Mouse (Mus musculus): ENCODE measurements around the gene Tmc3.

Tmc3 gene

GRCm38 (mm10) chr7:83584639-83585471 is at the start of gene Tmc3:
TSS of gene Tmc3 (plus strand) at chr7:83584927.
- DNase-seq (ENCODE audit: low spot score in 2 of 2) = no peak

DNA sequence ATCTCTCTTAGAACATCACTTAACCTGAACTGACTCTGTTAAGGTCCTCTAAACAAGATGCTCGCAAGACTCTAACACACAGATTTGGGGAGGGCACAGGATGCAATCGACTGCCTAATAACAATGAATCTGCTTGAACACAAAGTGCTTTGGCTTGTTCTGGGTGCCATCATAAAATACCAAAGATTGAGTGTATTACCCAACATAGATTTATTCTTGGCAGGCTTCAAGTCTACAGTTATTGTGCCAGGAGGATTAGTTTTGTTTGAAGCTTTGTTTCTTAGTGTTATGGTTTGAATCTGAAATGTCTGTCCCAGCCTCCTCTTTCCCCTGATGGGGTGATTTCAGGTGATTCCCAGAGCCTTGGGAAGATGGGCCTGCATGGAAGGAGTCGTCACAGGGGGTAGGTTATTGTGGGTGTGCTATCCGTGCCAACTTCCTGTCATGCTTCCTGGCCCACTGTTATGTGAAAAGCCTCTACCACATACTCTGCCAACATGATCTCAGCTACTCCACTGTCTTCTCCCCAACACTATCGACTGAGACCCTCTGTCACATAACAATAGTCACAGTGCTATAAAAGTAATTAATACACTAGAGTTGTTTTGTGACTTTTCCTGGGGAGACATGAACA is 43.1 kb upstream of the Tmc3 start:
- no peak for DNase-seq (ENCODE audit: low spot score in 2 of 2)

DNA sequence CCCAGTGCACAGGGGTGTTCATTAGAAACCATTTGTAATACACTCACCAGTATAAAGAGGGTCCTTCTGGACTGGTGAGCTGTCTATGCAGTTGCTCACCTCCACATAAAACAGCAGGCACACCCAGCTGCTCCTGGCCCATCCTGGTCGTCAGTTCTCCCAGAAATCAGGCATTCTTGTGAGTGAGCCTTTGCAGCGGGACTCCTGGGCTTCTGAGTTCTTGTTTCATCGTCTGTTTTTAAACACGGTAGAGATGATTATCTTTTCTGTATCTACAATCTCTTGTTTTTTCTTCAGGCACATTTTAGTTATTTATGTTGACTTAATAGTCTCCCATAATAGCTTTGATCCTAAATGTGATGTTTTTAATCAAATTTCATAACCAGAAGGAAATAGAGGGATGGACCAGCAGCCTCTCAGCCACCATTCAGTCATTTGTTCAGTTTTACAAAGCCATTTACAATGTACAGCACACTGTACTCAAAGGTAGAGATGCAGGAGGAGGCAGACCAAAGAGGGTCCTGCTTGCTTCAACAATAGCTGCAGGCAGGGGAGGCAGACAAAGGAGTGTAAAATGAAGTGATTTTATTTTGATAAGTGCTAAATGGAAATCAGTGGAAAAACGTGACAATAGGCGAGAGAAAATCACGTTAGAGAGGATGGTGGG is 35.9 kb upstream of the Tmc3 start:
- DNase-seq (ENCODE audit: low spot score in 2 of 2) = no peak

- DNase-seq (ENCODE audit: low spot score in 2 of 2) = no peak
These were observed 35.4 kb upstream of the Tmc3 start for GRCm38 (mm10) chr7:83549353-83549774.

DNA sequence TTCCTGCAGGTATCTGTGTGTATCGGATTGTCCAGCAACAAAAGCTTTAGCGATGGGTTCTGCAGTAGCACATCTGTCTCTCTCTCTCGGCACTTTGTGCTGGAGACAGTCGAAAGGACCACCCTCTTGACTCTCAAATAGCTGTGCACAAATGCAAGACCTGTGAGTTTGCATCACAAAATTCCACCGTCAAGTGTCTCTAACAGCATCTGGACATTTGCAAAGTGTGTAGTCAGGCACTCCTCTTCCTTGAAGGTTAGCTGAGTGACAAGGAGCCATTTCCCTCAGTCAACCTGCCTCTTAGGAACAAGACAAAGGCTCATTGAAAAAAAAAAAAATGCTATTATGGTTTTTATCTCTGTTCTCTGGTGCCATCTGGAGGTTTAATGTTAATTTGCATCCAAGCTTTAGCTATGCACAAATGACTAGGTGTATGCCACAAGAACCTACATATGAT is 34.7 kb upstream of the Tmc3 start:
- no peak for DNase-seq (ENCODE audit: low spot score in 2 of 2)

DNA sequence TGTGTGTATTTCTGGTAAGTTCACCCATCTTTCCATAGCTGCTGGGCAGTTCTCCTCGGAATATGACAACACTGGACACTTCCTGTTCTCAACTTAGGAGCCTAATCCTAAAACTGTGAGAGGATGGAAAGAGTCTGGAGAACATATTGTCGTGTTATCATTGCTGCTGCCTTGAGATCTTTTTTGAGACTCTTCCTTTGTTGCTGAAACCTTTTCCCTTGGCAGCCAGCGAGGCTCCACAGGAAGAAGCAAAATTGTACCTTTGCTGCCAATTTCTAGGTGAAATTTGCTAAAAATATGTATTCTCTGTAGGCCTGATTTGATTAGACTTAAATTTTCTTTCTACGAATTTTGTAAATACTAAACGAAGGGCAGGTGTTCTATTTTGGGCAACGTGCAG is 30.2 kb upstream of the Tmc3 start:
- no peak for DNase-seq (ENCODE audit: low spot score in 2 of 2)

DNA sequence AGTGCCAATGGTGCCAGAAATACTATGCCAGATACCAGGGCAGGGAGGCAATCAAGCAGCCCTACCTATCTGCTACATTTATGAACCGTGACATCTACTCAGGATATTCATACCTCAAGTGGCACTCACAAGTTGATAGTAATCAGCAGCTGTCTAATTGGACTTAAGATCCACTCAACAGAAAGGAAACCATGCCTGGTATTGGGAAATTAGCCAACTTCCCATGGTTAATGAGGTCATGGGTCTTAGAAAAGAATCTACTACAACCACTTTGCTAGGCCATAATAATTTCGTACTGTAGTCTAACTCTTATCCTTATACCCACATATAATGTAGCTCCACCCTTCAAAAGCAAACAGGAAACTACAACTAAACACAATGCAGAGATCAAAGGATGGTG is 28.2 kb upstream of the Tmc3 start:
- no peak for DNase-seq (ENCODE audit: low spot score in 2 of 2)

DNA sequence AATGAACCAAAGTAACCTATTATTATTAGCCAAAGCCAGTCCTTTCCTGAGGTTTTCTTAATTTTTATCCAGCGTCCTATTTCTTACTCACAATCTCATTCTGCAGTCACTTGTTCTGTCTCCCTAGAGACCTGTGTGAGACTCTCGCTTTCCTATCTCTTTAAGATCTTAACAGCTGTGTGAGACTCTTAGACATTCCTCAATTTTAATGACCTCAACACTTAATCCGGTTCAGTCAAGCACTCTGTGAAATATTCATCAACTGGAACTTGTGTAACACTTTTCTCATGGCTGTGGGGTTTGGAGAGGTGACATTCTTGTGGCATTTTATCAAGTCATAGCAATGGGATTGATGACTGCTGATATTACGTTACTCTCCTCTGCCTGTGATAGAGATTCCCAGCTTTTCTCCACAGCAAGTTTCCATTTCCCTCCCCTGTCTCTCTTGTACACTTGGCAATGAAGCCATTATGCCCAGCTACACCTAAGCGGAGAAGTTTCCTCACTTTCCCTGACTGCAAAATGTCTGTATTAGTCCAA is 25.9 kb upstream of the Tmc3 start:
- DNase-seq (ENCODE audit: low spot score in 2 of 2) = no peak

- no peak for DNase-seq (ENCODE audit: low spot score in 2 of 2)
These were observed 25.2 kb upstream of the Tmc3 start for GRCm38 (mm10) chr7:83559495-83559894.

- DNase-seq (ENCODE audit: low spot score in 2 of 2) = no peak
These were observed 22.9 kb upstream of the Tmc3 start for GRCm38 (mm10) chr7:83561849-83562248.

- DNase-seq (ENCODE audit: low spot score in 2 of 2) = no peak
These were observed 20.0 kb upstream of the Tmc3 start for GRCm38 (mm10) chr7:83564635-83565291.

GRCm38 (mm10) chr7:83565976-83566375 is 18.8 kb upstream of the Tmc3 start:
- no peak for DNase-seq (ENCODE audit: low spot score in 2 of 2)

DNA sequence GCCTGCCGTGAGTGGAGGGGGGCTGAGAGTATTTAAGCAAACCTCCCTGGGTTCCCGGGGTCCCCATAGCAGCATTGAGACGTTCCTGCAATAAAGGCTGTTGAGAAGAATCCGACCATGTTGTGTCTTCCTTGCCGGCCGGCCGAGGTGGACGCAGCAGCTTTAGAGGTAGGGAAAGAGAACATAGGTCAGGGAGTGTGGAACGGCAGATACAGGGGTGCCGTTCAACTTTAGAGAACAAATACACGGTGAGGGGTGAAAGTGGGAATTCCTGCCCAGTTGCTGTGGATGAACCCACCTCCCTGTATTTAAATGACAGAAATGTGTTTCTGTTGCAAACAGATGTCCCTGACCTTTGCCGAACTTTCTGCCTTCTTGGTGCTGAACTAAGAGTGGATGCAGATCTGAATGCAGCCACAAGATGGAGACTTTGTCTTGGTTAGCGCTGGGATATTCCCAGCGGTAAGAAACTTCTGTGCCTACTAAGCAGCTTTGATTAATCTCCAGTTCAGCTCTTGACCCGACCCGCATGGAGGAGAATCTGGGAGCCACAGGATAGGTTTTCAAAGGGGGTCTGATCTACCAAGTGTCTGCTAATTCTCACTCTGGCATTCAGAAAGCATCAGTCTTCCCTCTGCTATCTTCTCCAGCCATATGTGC is 16.8 kb upstream of the Tmc3 start:
- DNase-seq (ENCODE audit: low spot score in 2 of 2) = no peak

DNA sequence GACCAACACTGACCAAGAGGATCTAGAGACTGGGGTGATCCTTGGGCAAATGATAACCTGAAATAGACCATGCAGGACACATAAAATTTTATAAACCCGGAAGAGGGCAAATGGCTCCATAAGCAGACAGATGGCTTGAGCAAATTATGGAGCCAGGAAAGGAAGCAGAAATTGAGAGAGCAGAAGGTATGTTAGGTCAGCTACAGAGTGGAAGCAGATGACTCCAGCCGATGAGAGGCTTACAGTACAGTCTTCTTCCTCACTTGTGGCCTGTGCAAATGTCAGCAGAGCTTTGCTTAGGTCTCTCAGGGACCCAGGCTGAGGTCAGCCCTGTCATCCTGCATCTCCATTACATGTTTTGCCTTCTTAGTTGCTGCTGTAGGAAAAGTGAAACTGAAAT is 15.9 kb upstream of the Tmc3 start:
- no peak for DNase-seq (ENCODE audit: low spot score in 2 of 2)

DNA sequence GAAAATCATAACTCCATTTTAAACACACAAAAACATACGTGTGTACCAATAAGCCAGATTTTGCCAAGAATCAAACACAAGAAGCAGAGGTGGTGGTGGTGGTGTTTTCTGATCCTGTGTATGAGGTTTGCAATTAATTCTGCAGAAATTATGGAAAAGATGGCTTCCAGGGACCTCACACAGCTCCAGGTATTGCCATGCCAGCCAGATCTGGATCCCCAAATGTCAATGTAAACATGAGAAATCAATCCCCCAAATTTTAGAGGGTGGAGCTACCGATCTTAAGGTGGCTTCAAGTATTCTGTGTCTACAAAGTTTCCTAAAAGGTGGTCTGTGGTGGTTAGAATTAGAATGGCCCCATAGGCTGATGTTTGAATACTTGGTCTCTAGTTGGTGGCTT is 15.3 kb upstream of the Tmc3 start:
- DNase-seq (ENCODE audit: low spot score in 2 of 2) = no peak

DNA sequence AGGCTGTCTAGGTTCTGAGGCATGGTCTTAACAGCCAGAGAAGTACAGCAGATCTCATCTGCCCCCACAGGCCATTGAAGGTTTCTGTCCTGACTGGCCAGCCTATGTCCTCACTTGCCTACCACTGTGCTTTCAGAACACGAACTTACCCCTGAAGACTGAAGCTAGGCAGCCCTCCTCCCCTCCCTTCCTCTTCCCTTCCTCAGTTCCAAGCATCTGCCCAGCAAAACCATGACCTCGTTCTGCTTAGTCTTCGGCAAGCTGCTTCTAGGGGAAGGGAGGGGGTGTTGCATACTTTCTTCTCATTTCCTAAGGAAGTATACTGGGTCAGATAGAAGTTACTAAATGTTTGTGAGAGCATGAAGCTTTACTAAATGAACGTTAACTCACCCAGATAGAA is 13.7 kb upstream of the Tmc3 start:
- DNase-seq (ENCODE audit: low spot score in 2 of 2) = no peak

GRCm38 (mm10) chr7:83571901-83572300 is 12.8 kb upstream of the Tmc3 start:
- no peak for DNase-seq (ENCODE audit: low spot score in 2 of 2)

DNA sequence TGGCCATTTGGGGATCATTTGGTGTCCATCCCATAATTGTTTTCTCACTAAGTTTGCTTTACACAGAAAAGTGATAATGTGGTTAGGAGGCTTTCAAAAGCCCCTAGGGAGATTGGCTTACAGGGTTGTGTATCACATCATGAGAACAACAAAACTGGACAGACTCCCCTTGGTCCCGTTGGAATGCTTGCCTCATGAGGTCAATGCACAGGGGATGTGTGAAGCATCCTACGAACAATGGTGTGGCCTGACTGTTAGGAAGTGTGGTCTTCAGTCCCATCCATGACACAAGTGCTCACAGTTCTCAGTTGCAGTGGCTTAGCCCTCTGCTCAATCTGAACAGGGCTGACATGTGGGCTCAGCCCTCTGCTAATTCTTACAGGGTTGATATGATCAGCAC is 12.3 kb upstream of the Tmc3 start:
- DNase-seq (ENCODE audit: low spot score in 2 of 2) = no peak

GRCm38 (mm10) chr7:83580946-83581345 is 3.8 kb upstream of the Tmc3 start:
- no peak for DNase-seq (ENCODE audit: low spot score in 2 of 2)

DNA sequence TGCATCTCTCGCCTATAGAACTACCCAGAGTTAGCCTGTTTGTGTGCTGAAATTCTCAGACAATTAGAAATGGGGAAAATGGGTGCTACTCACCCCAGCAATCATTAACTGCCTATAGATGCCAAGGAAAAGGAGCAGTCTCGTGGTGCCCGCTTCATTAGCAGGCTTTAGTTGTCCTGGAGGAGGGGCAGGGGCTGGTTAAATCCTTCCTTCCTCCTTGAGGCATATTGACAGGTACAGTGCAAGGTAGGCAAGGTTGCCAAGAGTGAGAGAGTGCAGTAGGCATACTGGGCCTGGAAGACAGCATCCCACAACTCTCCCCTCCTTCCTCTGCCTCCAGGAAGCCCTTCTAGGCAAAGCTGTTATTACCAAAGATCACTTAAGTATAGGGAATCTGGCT is 9.3 kb downstream of the Tmc3 start:
- no peak for DNase-seq (ENCODE audit: low spot score in 2 of 2)

- no peak for DNase-seq (ENCODE audit: low spot score in 2 of 2)
These were observed 12.3 kb downstream of the Tmc3 start for GRCm38 (mm10) chr7:83597063-83597462.

Data from frontal cortex, postnatal 25 days (tissue).